Mouse (Mus musculus): ENCODE data around the gene Slc39a11. TPM values are rescaled to one million over a fixed set of nuclear protein-coding genes. Genes with fewer than 3 reads are reported as not detected.

Slc39a11 gene
- 37.1 and 40.1 TPM in 2 replicates for polyA plus RNA-seq (2015; fragmentation: Nextera tagmentation; extraction: Ambion mirVana)

DNA sequence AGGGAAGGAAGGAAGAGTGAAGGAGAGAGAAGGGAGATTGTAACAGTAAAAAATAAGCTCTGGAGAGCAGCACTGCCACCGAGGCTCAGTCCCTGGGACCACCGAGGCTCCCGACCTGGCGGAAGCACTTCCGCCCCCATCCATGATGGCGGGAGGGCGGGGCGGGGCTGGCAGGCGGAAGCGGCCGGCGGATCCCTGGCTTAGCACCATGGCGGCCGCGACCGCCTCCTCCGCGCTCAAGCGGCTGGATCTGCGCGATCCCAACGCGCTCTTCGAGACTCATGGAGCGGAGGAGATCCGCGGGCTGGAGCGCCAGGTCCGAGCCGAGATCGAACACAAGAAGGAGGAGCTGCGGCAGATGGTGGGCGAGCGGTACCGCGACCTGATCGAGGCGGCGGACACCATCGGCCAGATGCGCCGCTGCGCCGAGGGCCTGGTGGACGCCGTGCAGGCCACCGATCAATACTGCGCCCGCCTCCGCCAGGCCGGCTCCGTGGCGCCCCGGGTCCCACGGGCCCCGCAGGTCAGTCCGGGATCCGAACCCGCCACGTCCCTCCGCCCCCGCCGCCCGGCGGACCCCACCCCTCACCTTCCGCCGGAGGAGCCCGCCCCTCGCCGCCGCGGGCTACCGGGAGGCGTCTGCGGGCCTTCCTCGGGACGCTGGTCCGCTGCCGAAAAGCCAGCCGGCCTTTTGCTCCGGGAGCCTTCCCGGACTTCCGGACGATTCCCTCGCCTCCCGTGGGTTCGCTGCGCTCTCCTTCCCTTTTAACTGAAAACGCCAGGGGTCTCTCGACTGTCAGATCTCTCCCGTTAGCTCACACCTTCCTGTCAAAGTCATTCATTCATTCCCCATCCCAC, at the start of gene Slc39a11:
Gene Slc39a11 (minus strand): TSS at position 727 of the 858 bp plus-strand sequence.
- Histone ChIP-seq H3K36me3 (ENCODE audit: control insufficient read depth, insufficient read depth, low read length) (peaks cover 25% of the 10 kb centered on the region), H3K4me1 (ENCODE audit: control insufficient read depth, insufficient read depth, low read depth, low read length) (peaks cover 16% of the 10 kb centered on the region), H3K27ac (ENCODE audit: low read depth, low read length) (peak within 1 kb of the TSS; percentile 95), H3K9ac (ENCODE audit: low read depth, low read length) (peak within 1 kb of the TSS; percentile 95), H3K9me3 (ENCODE audit: control insufficient read depth, low read length) (no peaks in the 10 kb centered on the region), H3K4me2 (ENCODE audit: low read length) (peak within 1 kb of the TSS; percentile 78), H3K4me3 (ENCODE audit: low read length) (peak within 1 kb of the TSS; percentile 89), H3K27me3 (replicated peaks; ENCODE audit: control insufficient read depth, insufficient read depth, low read length) (no peaks in the 10 kb centered on the region)
- under 1% methylated on average over 79 of the region's 91 CpGs for WGBS
- peak; percentile 82 for ATAC-seq

DNA sequence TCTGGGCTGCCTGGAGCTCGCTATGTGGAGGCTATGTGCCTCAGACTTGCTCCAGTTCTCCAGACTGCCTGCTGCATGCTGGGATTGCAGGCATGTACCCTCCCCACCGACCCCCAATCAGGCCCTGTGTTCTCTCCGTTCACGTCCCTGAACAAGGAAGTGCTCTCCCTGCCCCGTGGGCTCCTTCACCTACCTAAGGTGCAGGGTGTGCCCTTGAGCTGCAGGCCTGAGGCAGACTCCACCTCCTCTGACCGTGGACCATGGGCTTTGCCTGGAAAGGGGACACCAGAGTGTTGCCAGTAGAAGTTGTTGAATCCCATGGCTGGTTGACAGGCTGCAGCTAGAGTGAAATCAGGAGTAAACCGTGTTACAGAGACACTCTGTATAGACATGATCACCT, 49.8 kb upstream of the Slc39a11 start:
- WGBS: 88% methylated on average over 7 of the region's 7 CpGs
- no peak overlapping the region for H3K9ac ChIP-seq (ENCODE audit: low read depth, low read length)
- ATAC-seq: no peak

DNA sequence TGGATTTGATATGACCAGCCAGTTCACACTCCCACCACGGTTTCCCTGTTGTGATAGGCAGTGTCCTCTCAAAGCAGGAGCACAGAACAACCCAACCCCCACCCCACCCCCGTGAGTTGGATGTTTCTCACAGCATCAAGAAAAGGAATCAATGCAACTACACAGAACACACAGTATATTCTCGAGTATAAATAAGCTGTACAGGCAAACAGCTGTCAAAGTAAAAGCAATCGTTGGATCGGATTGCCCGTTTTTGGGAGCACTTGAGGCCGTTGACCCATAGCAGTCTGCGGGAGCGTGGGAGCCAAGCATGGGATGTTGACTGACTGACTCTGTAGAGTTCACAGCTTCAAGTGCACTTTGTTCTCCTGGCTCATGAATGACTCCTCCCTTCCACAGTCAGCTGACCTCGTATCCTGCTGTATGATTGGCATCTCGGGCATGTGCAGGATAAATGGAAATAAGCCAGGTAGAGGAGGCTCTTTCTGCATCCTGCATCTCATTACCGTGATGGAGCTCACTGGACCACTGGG, 48.2 kb upstream of the Slc39a11 start:
- Histone ChIP-seq H3K9ac (ENCODE audit: low read depth, low read length) (no peak overlapping the region), H3K4me2 (ENCODE audit: low read length) (no peak overlapping the region), H3K27me3 (replicated peaks; ENCODE audit: control insufficient read depth, insufficient read depth, low read length) (no peaks in the 10 kb centered on the region), H3K4me1 (ENCODE audit: control insufficient read depth, insufficient read depth, low read depth, low read length) (no peaks in the 10 kb centered on the region), H3K4me3 (ENCODE audit: low read length) (no peak overlapping the region), H3K36me3 (ENCODE audit: control insufficient read depth, insufficient read depth, low read length) (peaks cover 24% of the 10 kb centered on the region), H3K27ac (ENCODE audit: low read depth, low read length) (no peak overlapping the region), H3K9me3 (ENCODE audit: control insufficient read depth, low read length) (no peaks in the 10 kb centered on the region)
- no peak for ATAC-seq
- 81% methylated on average over 12 of the region's 12 CpGs for WGBS

More for the DNA sequence above, 49.8 kb upstream of the Slc39a11 start:
- H3K36me3 ChIP-seq (ENCODE audit: control insufficient read depth, insufficient read depth, low read length): peaks cover 18% of the 10 kb centered on the region
- H3K4me3 ChIP-seq (ENCODE audit: low read length): no peak overlapping the region
- no peaks in the 10 kb centered on the region for H3K9me3 ChIP-seq (ENCODE audit: control insufficient read depth, low read length)
- no peak overlapping the region for H3K4me2 ChIP-seq (ENCODE audit: low read length)
- no peaks in the 10 kb centered on the region for H3K27me3 ChIP-seq (replicated peaks; ENCODE audit: control insufficient read depth, insufficient read depth, low read length)
- no peaks in the 10 kb centered on the region for H3K4me1 ChIP-seq (ENCODE audit: control insufficient read depth, insufficient read depth, low read depth, low read length)
- no peak overlapping the region for H3K27ac ChIP-seq (ENCODE audit: low read depth, low read length)

DNA sequence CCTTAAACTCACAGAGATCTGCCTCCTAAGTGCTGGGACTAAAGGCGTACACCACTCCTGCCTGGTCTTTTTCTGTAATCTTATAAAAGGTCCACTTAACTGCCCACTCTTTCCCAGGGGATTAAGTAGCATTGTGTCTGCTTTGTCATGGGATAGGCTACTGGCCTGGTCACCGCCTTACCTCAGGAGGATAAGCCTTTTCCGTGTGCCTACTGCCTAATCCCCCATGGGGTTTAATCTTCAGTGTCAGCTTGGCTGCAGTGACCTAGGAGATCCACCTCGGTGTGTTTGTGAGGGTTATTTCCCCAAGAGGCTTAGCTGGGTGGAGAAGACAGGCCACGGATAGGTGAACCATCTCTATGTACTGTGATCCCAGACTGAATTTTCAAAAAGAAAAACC, 47.7 kb upstream of the Slc39a11 start:
- Histone ChIP-seq H3K4me2 (ENCODE audit: low read length) (no peak overlapping the region), H3K27me3 (replicated peaks; ENCODE audit: control insufficient read depth, insufficient read depth, low read length) (no peaks in the 10 kb centered on the region), H3K9me3 (ENCODE audit: control insufficient read depth, low read length) (no peaks in the 10 kb centered on the region), H3K27ac (ENCODE audit: low read depth, low read length) (no peak overlapping the region), H3K9ac (ENCODE audit: low read depth, low read length) (no peak overlapping the region), H3K4me1 (ENCODE audit: control insufficient read depth, insufficient read depth, low read depth, low read length) (no peaks in the 10 kb centered on the region), H3K4me3 (ENCODE audit: low read length) (no peak overlapping the region), H3K36me3 (ENCODE audit: control insufficient read depth, insufficient read depth, low read length) (peaks cover 24% of the 10 kb centered on the region)
- no peak for ATAC-seq
- 79% methylated on average over 5 of the region's 5 CpGs for WGBS

- peaks cover 2% of the 10 kb centered on the region; the same call in 1 of the 2 replicates for H3K4me1 ChIP-seq (ENCODE audit: control insufficient read depth, insufficient read depth, low read depth, low read length)
- WGBS: 75% methylated on average over 3 of the region's 3 CpGs
These were observed 42.0 kb upstream of the Slc39a11 start for GRCm38 (mm10) chr11:113691851-113692250.

DNA sequence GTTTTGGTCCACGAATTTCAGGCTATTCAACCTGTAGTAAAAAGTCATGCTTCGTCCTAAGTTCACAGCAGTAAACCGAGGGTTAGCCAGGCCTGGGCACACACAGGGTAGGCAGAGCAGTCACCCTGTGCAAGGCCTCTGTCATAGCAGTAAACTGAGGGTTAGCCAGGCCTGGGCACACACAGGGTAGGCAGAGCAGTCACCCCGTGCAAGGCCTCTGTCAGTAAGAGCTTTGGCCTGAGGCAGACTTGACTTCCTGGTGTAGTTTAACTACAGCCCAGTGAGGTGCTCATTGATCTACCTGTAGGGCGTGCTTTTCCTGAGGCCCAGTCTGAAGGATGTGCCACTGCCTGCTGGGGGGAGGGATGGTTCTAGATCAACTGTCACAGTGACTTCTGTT, 41.4 kb upstream of the Slc39a11 start:
- H3K4me1 ChIP-seq (ENCODE audit: control insufficient read depth, insufficient read depth, low read depth, low read length): peaks cover 8% of the 10 kb centered on the region
- no peak overlapping the region for H3K27ac ChIP-seq (ENCODE audit: low read depth, low read length)
- 0 out of 2 replicates have a peak, but pooled peaks have one; percentile 46 for ATAC-seq
- no peak overlapping the region for H3K4me2 ChIP-seq (ENCODE audit: low read length)
- no peaks in the 10 kb centered on the region for H3K9me3 ChIP-seq (ENCODE audit: control insufficient read depth, low read length)
- WGBS: 91% methylated on average over 5 of the region's 5 CpGs
- H3K36me3 ChIP-seq (ENCODE audit: control insufficient read depth, insufficient read depth, low read length): peaks cover 30% of the 10 kb centered on the region
- no peak overlapping the region for H3K4me3 ChIP-seq (ENCODE audit: low read length)
- H3K9ac ChIP-seq (ENCODE audit: low read depth, low read length): no peak overlapping the region
- H3K27me3 ChIP-seq (replicated peaks; ENCODE audit: control insufficient read depth, insufficient read depth, low read length): no peaks in the 10 kb centered on the region

More at GRCm38 (mm10) chr11:113691851-113692250, 42.0 kb upstream of the Slc39a11 start:
- no peaks in the 10 kb centered on the region for H3K9me3 ChIP-seq (ENCODE audit: control insufficient read depth, low read length)
- H3K4me2 ChIP-seq (ENCODE audit: low read length): no peak overlapping the region
- peaks cover 30% of the 10 kb centered on the region for H3K36me3 ChIP-seq (ENCODE audit: control insufficient read depth, insufficient read depth, low read length)
- H3K27me3 ChIP-seq (replicated peaks; ENCODE audit: control insufficient read depth, insufficient read depth, low read length): no peaks in the 10 kb centered on the region
- H3K4me3 ChIP-seq (ENCODE audit: low read length): no peak overlapping the region
- no peak overlapping the region for H3K27ac ChIP-seq (ENCODE audit: low read depth, low read length)
- no peak overlapping the region for H3K9ac ChIP-seq (ENCODE audit: low read depth, low read length)
- ATAC-seq: no peak

DNA sequence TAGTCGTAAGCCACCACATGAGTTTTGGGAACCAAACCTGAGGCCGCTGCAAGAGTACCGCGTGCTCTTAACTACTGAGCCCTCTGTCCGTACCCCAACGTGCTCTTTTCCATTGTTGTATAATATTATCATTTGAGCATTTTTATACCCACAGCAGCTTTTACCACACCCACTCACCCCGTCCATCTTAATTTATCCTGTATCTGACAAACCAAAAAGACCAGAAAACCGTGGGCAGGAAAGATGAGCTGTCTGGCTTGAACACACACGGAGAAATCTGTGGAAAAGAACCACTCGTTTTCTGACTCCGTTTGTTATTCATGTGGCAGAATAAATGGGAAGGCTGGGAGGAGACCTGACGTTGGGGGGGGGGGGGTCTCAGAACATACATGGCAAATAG, 40.6 kb upstream of the Slc39a11 start:
- no peaks in the 10 kb centered on the region for H3K27me3 ChIP-seq (replicated peaks; ENCODE audit: control insufficient read depth, insufficient read depth, low read length)
- 92% methylated on average over 12 of the region's 12 CpGs for WGBS
- no peak for ATAC-seq
- peaks cover 27% of the 10 kb centered on the region for H3K36me3 ChIP-seq (ENCODE audit: control insufficient read depth, insufficient read depth, low read length)
- no peak overlapping the region for H3K27ac ChIP-seq (ENCODE audit: low read depth, low read length)
- H3K4me3 ChIP-seq (ENCODE audit: low read length): no peak overlapping the region
- no peaks in the 10 kb centered on the region for H3K9me3 ChIP-seq (ENCODE audit: control insufficient read depth, low read length)
- H3K4me2 ChIP-seq (ENCODE audit: low read length): no peak overlapping the region
- no peak overlapping the region for H3K9ac ChIP-seq (ENCODE audit: low read depth, low read length)
- H3K4me1 ChIP-seq (ENCODE audit: control insufficient read depth, insufficient read depth, low read depth, low read length): peaks cover 12% of the 10 kb centered on the region

GRCm38 (mm10) chr11:113687031-113687430, 37.2 kb upstream of the Slc39a11 start:
- Histone ChIP-seq H3K36me3 (ENCODE audit: control insufficient read depth, insufficient read depth, low read length) (peaks cover 12% of the 10 kb centered on the region), H3K9me3 (ENCODE audit: control insufficient read depth, low read length) (no peaks in the 10 kb centered on the region), H3K4me1 (ENCODE audit: control insufficient read depth, insufficient read depth, low read depth, low read length) (peaks cover 29% of the 10 kb centered on the region), H3K4me3 (ENCODE audit: low read length) (no peak overlapping the region), H3K9ac (ENCODE audit: low read depth, low read length) (no peak overlapping the region), H3K27me3 (replicated peaks; ENCODE audit: control insufficient read depth, insufficient read depth, low read length) (no peaks in the 10 kb centered on the region), H3K4me2 (ENCODE audit: low read length) (no peak overlapping the region), H3K27ac (ENCODE audit: low read depth, low read length) (no peak overlapping the region)
- ATAC-seq: no peak
- 31% methylated on average over 2 of the region's 2 CpGs for WGBS

DNA sequence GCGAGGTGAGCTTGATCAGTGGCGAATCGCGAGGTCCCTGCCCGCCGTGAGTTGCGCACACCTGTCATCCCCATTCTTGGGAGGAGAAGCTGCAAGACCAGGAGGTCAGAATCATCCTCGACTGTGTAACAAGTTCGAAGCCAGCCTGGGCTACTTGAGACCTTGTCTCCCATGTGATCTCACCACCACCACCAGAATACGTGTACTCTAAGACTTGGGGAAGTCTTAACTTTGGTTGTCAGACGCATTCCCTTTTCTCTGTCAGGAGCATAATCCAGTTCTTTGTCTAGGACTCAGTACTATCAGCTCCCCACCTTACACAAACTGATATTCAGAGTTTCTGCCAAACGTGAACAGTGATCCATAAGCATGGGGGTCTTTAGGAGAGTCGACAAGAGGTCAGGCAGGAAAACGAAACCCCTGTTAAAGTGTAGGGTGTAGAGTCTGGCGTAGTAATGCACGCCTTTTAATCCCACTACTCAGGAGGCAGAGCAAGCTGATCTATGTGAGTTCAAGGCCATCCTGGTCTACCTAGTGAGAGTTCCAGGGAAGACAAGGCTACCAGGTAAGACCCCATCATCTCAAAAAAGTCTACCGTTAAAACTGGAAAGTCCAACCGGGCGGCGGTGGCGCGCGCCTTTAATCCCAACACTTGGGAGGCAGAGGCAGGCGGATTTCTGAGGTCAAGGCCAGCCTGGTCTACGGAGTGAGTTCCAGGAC, 35.0 kb upstream of the Slc39a11 start:
- Histone ChIP-seq H3K4me1 (ENCODE audit: control insufficient read depth, insufficient read depth, low read depth, low read length) (peaks cover 39% of the 10 kb centered on the region), H3K4me3 (ENCODE audit: low read length) (peak overlapping the region; percentile 96), H3K27ac (ENCODE audit: low read depth, low read length) (peak overlapping the region; percentile 95), H3K36me3 (ENCODE audit: control insufficient read depth, insufficient read depth, low read length) (peaks cover 11% of the 10 kb centered on the region), H3K9ac (ENCODE audit: low read depth, low read length) (peak overlapping the region; percentile 91), H3K27me3 (replicated peaks; ENCODE audit: control insufficient read depth, insufficient read depth, low read length) (no peaks in the 10 kb centered on the region), H3K9me3 (ENCODE audit: control insufficient read depth, low read length) (no peaks in the 10 kb centered on the region), H3K4me2 (ENCODE audit: low read length) (peak overlapping the region; percentile 89)
- ATAC-seq: no peak
- WGBS: 44% methylated on average over 24 of the region's 25 CpGs

Data from hindbrain, embryonic 16.5 days (tissue).